Mouse (Mus musculus): ENCODE data around the gene Parva. TPM values are rescaled to one million over a fixed set of nuclear protein-coding genes. Genes with fewer than 3 reads are reported as not detected.

The Parva gene
- polyA plus RNA-seq, 1 experiment, result 269 TPM

GRCm38 (mm10) chr7:112416058-112416526 lies 11.2 kb upstream of the Parva start:
- 36% methylated on average over 14 of the region's 14 CpGs for WGBS
- H3K4me3 ChIP-seq (ENCODE audit: insufficient read depth, low read depth, low read length), result no peak overlapping the region
- H3K4me1 ChIP-seq (ENCODE audit: control insufficient read depth, insufficient read depth, low read length), result peaks cover 10% of the 10 kb centered on the region
- no peak overlapping the region for H3K27ac ChIP-seq (ENCODE audit: insufficient read depth, low read depth, low read length)
- no peak for TF ChIP-seq CTCF (IDR thresholded peaks at IDR 0.05; ENCODE audit: insufficient read depth, low read depth, low read length)
- no peak for TF ChIP-seq POLR2A (IDR thresholded peaks at IDR 0.05; ENCODE audit: insufficient read depth, low read depth, low read length)

GRCm38 (mm10) chr7:112416730-112417513 lies 10.4 kb upstream of the Parva start:
- peaks cover 10% of the 10 kb centered on the region for H3K4me1 ChIP-seq (ENCODE audit: control insufficient read depth, insufficient read depth, low read length)
- H3K27ac ChIP-seq (ENCODE audit: insufficient read depth, low read depth, low read length), result no peak overlapping the region
- TF ChIP-seq POLR2A (IDR thresholded peaks at IDR 0.05; ENCODE audit: insufficient read depth, low read depth, low read length), result no peak
- TF ChIP-seq CTCF (IDR thresholded peaks at IDR 0.05; ENCODE audit: insufficient read depth, low read depth, low read length), result no peak
- no peak overlapping the region for H3K4me3 ChIP-seq (ENCODE audit: insufficient read depth, low read depth, low read length)
- 27% methylated on average over 7 of the region's 7 CpGs for WGBS

GRCm38 (mm10) chr7:112417598-112417997 lies 9.7 kb upstream of the Parva start:
- WGBS, result 83% methylated on average over 4 of the region's 4 CpGs
- H3K4me3 ChIP-seq (ENCODE audit: insufficient read depth, low read depth, low read length), result no peak overlapping the region
- TF ChIP-seq POLR2A (IDR thresholded peaks at IDR 0.05; ENCODE audit: insufficient read depth, low read depth, low read length) (no peak), CTCF (IDR thresholded peaks at IDR 0.05; ENCODE audit: insufficient read depth, low read depth, low read length) (no peak)
- H3K27ac ChIP-seq (ENCODE audit: insufficient read depth, low read depth, low read length), result no peak overlapping the region
- peaks cover 10% of the 10 kb centered on the region for H3K4me1 ChIP-seq (ENCODE audit: control insufficient read depth, insufficient read depth, low read length)

GRCm38 (mm10) chr7:112423438-112423837 lies 3.9 kb upstream of the Parva start:
- 94% methylated on average over 4 of the region's 4 CpGs for WGBS
- TF ChIP-seq CTCF (IDR thresholded peaks at IDR 0.05; ENCODE audit: insufficient read depth, low read depth, low read length) (no peak), POLR2A (IDR thresholded peaks at IDR 0.05; ENCODE audit: insufficient read depth, low read depth, low read length) (no peak)
- Histone ChIP-seq H3K4me1 (ENCODE audit: control insufficient read depth, insufficient read depth, low read length) (peaks cover 11% of the 10 kb centered on the region), H3K27ac (ENCODE audit: insufficient read depth, low read depth, low read length) (no peak overlapping the region), H3K4me3 (ENCODE audit: insufficient read depth, low read depth, low read length) (no peak overlapping the region)

- H3K27ac ChIP-seq (ENCODE audit: insufficient read depth, low read depth, low read length), result no peak overlapping the region
- peaks cover 11% of the 10 kb centered on the region for H3K4me1 ChIP-seq (ENCODE audit: control insufficient read depth, insufficient read depth, low read length)
- 70% methylated on average over 5 of the region's 5 CpGs for WGBS
- TF ChIP-seq POLR2A (IDR thresholded peaks at IDR 0.05; ENCODE audit: insufficient read depth, low read depth, low read length) (no peak), CTCF (IDR thresholded peaks at IDR 0.05; ENCODE audit: insufficient read depth, low read depth, low read length) (no peak)
- no peak overlapping the region for H3K4me3 ChIP-seq (ENCODE audit: insufficient read depth, low read depth, low read length)
Measured at GRCm38 (mm10) chr7:112426811-112427210, 494 bp upstream of the Parva start.

GRCm38 (mm10) chr7:112428158-112428535 lies 842 bp downstream of the Parva start:
- TF ChIP-seq CTCF (IDR thresholded peaks at IDR 0.05; ENCODE audit: insufficient read depth, low read depth, low read length) (no peak), POLR2A (IDR thresholded peaks at IDR 0.05; ENCODE audit: insufficient read depth, low read depth, low read length) (no peak)
- peaks cover 11% of the 10 kb centered on the region for H3K4me1 ChIP-seq (ENCODE audit: control insufficient read depth, insufficient read depth, low read length)
- 2% methylated on average over 22 of the region's 22 CpGs for WGBS
- H3K27ac ChIP-seq (ENCODE audit: insufficient read depth, low read depth, low read length), result peak overlapping the region; percentile 83
- peak overlapping the region; percentile 87 for H3K4me3 ChIP-seq (ENCODE audit: insufficient read depth, low read depth, low read length)

- no peak for TF ChIP-seq CTCF (IDR thresholded peaks at IDR 0.05; ENCODE audit: insufficient read depth, low read depth, low read length)
- no peak for TF ChIP-seq POLR2A (IDR thresholded peaks at IDR 0.05; ENCODE audit: insufficient read depth, low read depth, low read length)
- Histone ChIP-seq H3K4me1 (ENCODE audit: control insufficient read depth, insufficient read depth, low read length) (peaks cover 9% of the 10 kb centered on the region), H3K4me3 (ENCODE audit: insufficient read depth, low read depth, low read length) (no peak overlapping the region), H3K27ac (ENCODE audit: insufficient read depth, low read depth, low read length) (no peak overlapping the region)
- 87% methylated on average over 3 of the region's 3 CpGs for WGBS
Measured at GRCm38 (mm10) chr7:112439846-112440245, 12.5 kb downstream of the Parva start.

GRCm38 (mm10) chr7:112444152-112444984 lies 17.1 kb downstream of the Parva start:
- WGBS, result 56% methylated on average over 12 of the region's 12 CpGs

GRCm38 (mm10) chr7:112444985-112445367 lies 17.7 kb downstream of the Parva start:
- WGBS, result 52% methylated on average over 9 of the region's 9 CpGs
- Histone ChIP-seq H3K27ac (ENCODE audit: insufficient read depth, low read depth, low read length) (no peak overlapping the region), H3K4me3 (ENCODE audit: insufficient read depth, low read depth, low read length) (no peak overlapping the region), H3K4me1 (ENCODE audit: control insufficient read depth, insufficient read depth, low read length) (peaks cover 10% of the 10 kb centered on the region)
- TF ChIP-seq POLR2A (IDR thresholded peaks at IDR 0.05; ENCODE audit: insufficient read depth, low read depth, low read length) (no peak), CTCF (IDR thresholded peaks at IDR 0.05; ENCODE audit: insufficient read depth, low read depth, low read length) (no peak)

More at GRCm38 (mm10) chr7:112444152-112444984, 17.1 kb downstream of the Parva start:
- TF ChIP-seq POLR2A (IDR thresholded peaks at IDR 0.05; ENCODE audit: insufficient read depth, low read depth, low read length), result no peak
- no peak for TF ChIP-seq CTCF (IDR thresholded peaks at IDR 0.05; ENCODE audit: insufficient read depth, low read depth, low read length)
- Histone ChIP-seq H3K27ac (ENCODE audit: insufficient read depth, low read depth, low read length) (no peak overlapping the region), H3K4me1 (ENCODE audit: control insufficient read depth, insufficient read depth, low read length) (peaks cover 10% of the 10 kb centered on the region), H3K4me3 (ENCODE audit: insufficient read depth, low read depth, low read length) (no peak overlapping the region)
